Mouse (Mus musculus) kidney, adult 2 months (tissue): ENCODE data around the gene Arhgap1.
"Not testable (repeated sequence)": the region's sequence is repeated elsewhere in the genome, so short reads cannot be mapped to it uniquely, and the experiment has no call there.

Source experiments
- CTCF ChIP-seq: fragments of 200-500 bp; conservative IDR thresholded peaks from 2 replicates; pipeline ENCODE4 v1.5.1; 2011; ENCODE audit warnings: low read depth, mild to moderate bottlenecking, control low read depth, low read length, moderate library complexity, mixed read lengths; ENCODE audit not compliant: insufficient read depth, insufficient read length
- POLR2A ChIP-seq: fragments of 200-500 bp; IDR thresholded peaks from one replicate; pipeline ENCODE4 v1.6.1; 2011; ENCODE audit warnings: low read depth, low read length, control low read depth

- TF ChIP-seq POLR2A, CTCF: not testable (repeated sequence)
Observed at GRCm38 (mm10) chr2:91609370-91609769, 40.3 kb upstream of the Arhgap1 start.
